Mouse (Mus musculus): ENCODE measurements around the gene Zfp14.

- TF ChIP-seq CTCF (IDR thresholded peaks at IDR 0.05; ENCODE audit: low read depth) (no peak), EP300 (optimal IDR thresholded peaks at IDR 0.05) (no peak)
These were observed 43.6 kb downstream of the Zfp14 start for GRCm38 (mm10) chr7:30007601-30008000.
